Mouse (Mus musculus) heart, postnatal 0 days (tissue): Measurements from ENCODE around the gene Lrp1.

Experiments
- CTCF ChIP-seq: IDR thresholded peaks from 2 replicates; pipeline ENCODE4 v1.5.1; 2016; ENCODE audit warnings: antibody characterized with exemption, control low read depth, low read depth
- EP300 ChIP-seq: IDR thresholded peaks from 2 replicates; pipeline ENCODE4 v1.6.1; 2016; ENCODE audit warnings: antibody characterized with exemption, low read depth

GRCm38 (mm10) chr10:127592850-127593249 is 28.1 kb downstream of the Lrp1 start:
- TF ChIP-seq CTCF (no peak), EP300 (no peak)
